Mouse (Mus musculus) myocyte (in vitro differentiated cells): ENCODE data around the gene Spata1. TPM values are rescaled to one million over a fixed set of nuclear protein-coding genes. Genes with fewer than 3 reads are reported as not detected.

Experiments
- H3K27me3 ChIP-seq: one replicate; pipeline ENCODE4 v1.6.1; 2011; ENCODE audit not compliant: control insufficient read depth, insufficient read depth, insufficient read length
- H3K36me3 ChIP-seq: one replicate; pipeline ENCODE4 v1.6.1; 2011; ENCODE audit not compliant: control insufficient read depth, insufficient read depth
- H3K4me2 ChIP-seq: one replicate; pipeline ENCODE4 v1.6.1; 2011; ENCODE audit warnings: low read depth, control low read depth
- H3K4me3 ChIP-seq: one replicate; pipeline ENCODE4 v1.5.1; 2011; ENCODE audit warnings: mild to moderate bottlenecking, control low read depth, moderate library complexity
- H3K79me2 ChIP-seq: one replicate; pipeline ENCODE4 v1.6.1; 2011; ENCODE audit not compliant: control insufficient read depth, insufficient read depth
- H3ac ChIP-seq: one replicate; pipeline ENCODE4 v1.6.1; 2011; ENCODE audit not compliant: control insufficient read depth, insufficient read length
- CEBPB ChIP-seq: IDR thresholded peaks from 2 replicates; pipeline ENCODE4 v1.6.1; 2011; ENCODE audit warnings: mild to moderate bottlenecking, moderate library complexity; ENCODE audit not compliant: poor library complexity, insufficient read depth, severe bottlenecking
- E2F4 ChIP-seq: IDR thresholded peaks from one replicate; pipeline ENCODE4 v1.6.1; 2011; ENCODE audit warnings: mild to moderate bottlenecking, control low read depth, moderate library complexity; ENCODE audit not compliant: insufficient read depth
- MAX ChIP-seq: IDR thresholded peaks from one replicate; pipeline ENCODE4 v1.6.1; 2011; ENCODE audit warnings: low read depth, mild to moderate bottlenecking, control low read depth
- MYOD1 ChIP-seq, 3 experiments: IDR thresholded peaks; one replicate each; pipeline ENCODE4 v1.6.1; 2011; ENCODE audit warnings: control low read depth in 2 of 3, low read depth in 2 of 3, mild to moderate bottlenecking in 2 of 3, moderate library complexity in 1 of 3; ENCODE audit not compliant: insufficient read length in 2 of 3, control insufficient read depth in 1 of 3
- MYOG ChIP-seq, 3 experiments: IDR thresholded peaks; one replicate each; pipeline ENCODE4 v1.6.1; 2011; ENCODE audit warnings: control low read depth in 2 of 3, low read depth in 2 of 3, mild to moderate bottlenecking in 2 of 3; ENCODE audit not compliant: insufficient read length in 2 of 3, control insufficient read depth in 1 of 3, insufficient read depth in 1 of 3
- POLR2A ChIP-seq: IDR thresholded peaks from one replicate; pipeline ENCODE4 v1.6.1; 2011; ENCODE audit warnings: low read depth, mild to moderate bottlenecking, control low read depth, moderate library complexity; ENCODE audit not compliant: insufficient read length
- POLR2AphosphoS2 ChIP-seq: IDR thresholded peaks from one replicate; pipeline ENCODE4 v1.6.1; 2011; ENCODE audit warnings: low read depth, control low read depth; ENCODE audit not compliant: insufficient read length
- REST ChIP-seq: IDR thresholded peaks from one replicate; pipeline ENCODE4 v1.6.1; 2011; ENCODE audit warnings: mild to moderate bottlenecking, control low read depth, moderate library complexity; ENCODE audit not compliant: insufficient read depth, insufficient read length
- SRF ChIP-seq: IDR thresholded peaks from one replicate; pipeline ENCODE4 v1.6.1; 2011; ENCODE audit warnings: low read depth; ENCODE audit not compliant: control insufficient read depth, insufficient read length
- TCF12 ChIP-seq: IDR thresholded peaks from one replicate; pipeline ENCODE4 v1.6.1; 2011; ENCODE audit warnings: mild to moderate bottlenecking, control low read depth; ENCODE audit not compliant: poor library complexity, insufficient read depth, severe bottlenecking
- TCF3 ChIP-seq: IDR thresholded peaks from one replicate; pipeline ENCODE4 v1.6.1; 2011; ENCODE audit warnings: low read depth, control low read depth; ENCODE audit not compliant: insufficient read length
- USF1 ChIP-seq: IDR thresholded peaks from one replicate; pipeline ENCODE4 v1.6.1; 2011; ENCODE audit warnings: low read depth, mild to moderate bottlenecking, control low read depth, moderate library complexity
- polyA plus RNA-seq: library from polyadenylated mRNA; unstranded; fragments of >200 nt; fragmentation: generic; extraction: Trizol; gene quantifications from one replicate; pipeline ENCODE4 v1.2.1, GENCODE M21; 2012; ENCODE audit warnings: missing spikeins

Spata1 gene
- polyA plus RNA-seq, 1 experiment: 1.0 TPM

- Histone ChIP-seq H3K36me3 (peaks cover 12% of the 10 kb centered on the region), H3K79me2 (peaks cover 17% of the 10 kb centered on the region), H3K4me2 (peak overlapping the region; percentile 72), H3K4me3 (peak overlapping the region; percentile 73), H3K27me3 (no peaks in the 10 kb centered on the region), H3ac (peak overlapping the region; percentile 28)
- no peak for TF ChIP-seq REST
- TF ChIP-seq POLR2A: no peak
- TF ChIP-seq USF1: no peak
- no peak for TF ChIP-seq E2F4
- no peak for TF ChIP-seq POLR2AphosphoS2
- TF ChIP-seq MAX: no peak
- no peak for TF ChIP-seq TCF12
- TF ChIP-seq MYOD1 (IDR thresholded peaks at IDR 0.05; ENCODE audit: control insufficient read depth in 1 of 3, insufficient read length in 2 of 3, low read depth in 2 of 3): no peak
- no peak for TF ChIP-seq TCF3
- TF ChIP-seq CEBPB: no peak
- TF ChIP-seq MYOG (IDR thresholded peaks at IDR 0.05; ENCODE audit: control insufficient read depth in 1 of 3, insufficient read depth in 1 of 3, insufficient read length in 2 of 3, low read depth in 2 of 3): no peak
- TF ChIP-seq SRF: no peak
Observed at GRCm38 (mm10) chr3:146521652-146522020, 22.1 kb upstream of the Spata1 start.

GRCm38 (mm10) chr3:146520798-146521651 lies 21.5 kb upstream of the Spata1 start, which contains the start of gene Rpf1:
TSS of gene Rpf1 (minus strand) at chr3:146521429.
- Histone ChIP-seq H3K4me2 (peak within 1 kb of the TSS; percentile 72), H3K27me3 (no peaks in the 10 kb centered on the region), H3K79me2 (peaks cover 17% of the 10 kb centered on the region), H3ac (peak within 1 kb of the TSS; percentile 28), H3K4me3 (peak within 1 kb of the TSS; percentile 73), H3K36me3 (peaks cover 16% of the 10 kb centered on the region)
- TF ChIP-seq USF1 (no peak), MYOG (IDR thresholded peaks at IDR 0.05; ENCODE audit: control insufficient read depth in 1 of 3, insufficient read depth in 1 of 3, insufficient read length in 2 of 3, low read depth in 2 of 3) (no peak), E2F4 (no peak), TCF12 (no peak), SRF (no peak), POLR2A (no peak), CEBPB (no peak), TCF3 (no peak), MAX (no peak), REST (no peak), MYOD1 (IDR thresholded peaks at IDR 0.05; ENCODE audit: control insufficient read depth in 1 of 3, insufficient read length in 2 of 3, low read depth in 2 of 3) (no peak), POLR2AphosphoS2 (no peak)

- Histone ChIP-seq H3K4me3 (peak overlapping the region; percentile 73), H3K27me3 (no peaks in the 10 kb centered on the region), H3K79me2 (peaks cover 17% of the 10 kb centered on the region), H3K36me3 (peaks cover 22% of the 10 kb centered on the region), H3ac (peak overlapping the region; percentile 28), H3K4me2 (peak overlapping the region; percentile 71)
- no peak for TF ChIP-seq MAX
- no peak for TF ChIP-seq USF1
- TF ChIP-seq TCF12: no peak
- no peak for TF ChIP-seq E2F4
- TF ChIP-seq MYOG (IDR thresholded peaks at IDR 0.05; ENCODE audit: control insufficient read depth in 1 of 3, insufficient read depth in 1 of 3, insufficient read length in 2 of 3, low read depth in 2 of 3): no peak
- TF ChIP-seq CEBPB: no peak
- no peak for TF ChIP-seq REST
- no peak for TF ChIP-seq SRF
- no peak for TF ChIP-seq POLR2A
- TF ChIP-seq TCF3: no peak
- TF ChIP-seq POLR2AphosphoS2: no peak
- TF ChIP-seq MYOD1 (IDR thresholded peaks at IDR 0.05; ENCODE audit: control insufficient read depth in 1 of 3, insufficient read length in 2 of 3, low read depth in 2 of 3): no peak
Observed at GRCm38 (mm10) chr3:146520226-146520797, 20.8 kb upstream of the Spata1 start.

- Histone ChIP-seq H3K4me2 (no peak overlapping the region), H3ac (no peak overlapping the region), H3K79me2 (peaks cover 34% of the 10 kb centered on the region), H3K4me3 (no peak overlapping the region), H3K27me3 (no peaks in the 10 kb centered on the region), H3K36me3 (peaks cover 89% of the 10 kb centered on the region)
- TF ChIP-seq TCF12 (no peak), POLR2AphosphoS2 (peak; percentile 58)
Observed at GRCm38 (mm10) chr3:146506711-146507110, 7.2 kb upstream of the Spata1 start.
